Mouse (Mus musculus): Measurements from ENCODE around the gene Erbb3.
"Not testable (repeated sequence)": the region's sequence is repeated elsewhere in the genome, so short reads cannot be mapped to it uniquely, and the experiment has no call there.

The Erbb3 gene

GRCm38 (mm10) chr10:128589464-128590192 is at the start of gene Erbb3:
TSS of gene Erbb3 (minus strand) at chr10:128589652.
- peak; percentile 50 for DNase-seq

GRCm38 (mm10) chr10:128637011-128637410 is 47.6 kb upstream of the Erbb3 start:
- no peak for DNase-seq

- no peak for DNase-seq
Observed at GRCm38 (mm10) chr10:128636561-128636960, 47.1 kb upstream of the Erbb3 start.

- no peak for DNase-seq
Observed at GRCm38 (mm10) chr10:128635697-128636096, 46.2 kb upstream of the Erbb3 start.

GRCm38 (mm10) chr10:128631571-128631970 is 42.1 kb upstream of the Erbb3 start:
- no peak for DNase-seq

GRCm38 (mm10) chr10:128630306-128630705 is 40.9 kb upstream of the Erbb3 start:
- DNase-seq, result not testable (repeated sequence)

GRCm38 (mm10) chr10:128629746-128630145 is 40.3 kb upstream of the Erbb3 start:
- DNase-seq, result no peak

- DNase-seq, result no peak
Observed at GRCm38 (mm10) chr10:128627398-128628317, 38.2 kb upstream of the Erbb3 start.

- DNase-seq, result peak; percentile 100
Observed at GRCm38 (mm10) chr10:128626311-128627310, 37.2 kb upstream of the Erbb3 start, which contains the start of gene Rps26. TSS of gene Rps26 (minus strand) at chr10:128626747.

GRCm38 (mm10) chr10:128625287-128625894 is 35.9 kb upstream of the Erbb3 start:
- DNase-seq, result no peak

GRCm38 (mm10) chr10:128623106-128623613 is 33.7 kb upstream of the Erbb3 start:
- DNase-seq, result not testable (repeated sequence)

GRCm38 (mm10) chr10:128622702-128623101 is 33.2 kb upstream of the Erbb3 start:
- no peak for DNase-seq

GRCm38 (mm10) chr10:128621986-128622520 is 32.6 kb upstream of the Erbb3 start:
- no peak for DNase-seq

GRCm38 (mm10) chr10:128620241-128620640 is 30.8 kb upstream of the Erbb3 start:
- DNase-seq, result no peak

GRCm38 (mm10) chr10:128619148-128619547 is 29.7 kb upstream of the Erbb3 start:
- DNase-seq, result not testable (repeated sequence)

GRCm38 (mm10) chr10:128618570-128618969 is 29.1 kb upstream of the Erbb3 start:
- no peak for DNase-seq

GRCm38 (mm10) chr10:128615798-128616448 is 26.5 kb upstream of the Erbb3 start:
- DNase-seq, result not testable (repeated sequence)

- no peak for DNase-seq
Observed at GRCm38 (mm10) chr10:128614934-128615333, 25.5 kb upstream of the Erbb3 start.

- DNase-seq, result not testable (repeated sequence)
Observed at GRCm38 (mm10) chr10:128613820-128614219, 24.4 kb upstream of the Erbb3 start.

- no peak for DNase-seq
Observed at GRCm38 (mm10) chr10:128613154-128613440, 23.6 kb upstream of the Erbb3 start.
